Mouse (Mus musculus): ENCODE results near the gene Drosha. TPM values are rescaled to one million over a fixed set of nuclear protein-coding genes. Genes with fewer than 3 reads are reported as not detected.
"Not testable (repeated sequence)": the region's sequence is repeated elsewhere in the genome, so short reads cannot be mapped to it uniquely, and the experiment has no call there.

The Drosha gene
- polyA plus RNA-seq, 1 experiment = 8.8 TPM

DNA sequence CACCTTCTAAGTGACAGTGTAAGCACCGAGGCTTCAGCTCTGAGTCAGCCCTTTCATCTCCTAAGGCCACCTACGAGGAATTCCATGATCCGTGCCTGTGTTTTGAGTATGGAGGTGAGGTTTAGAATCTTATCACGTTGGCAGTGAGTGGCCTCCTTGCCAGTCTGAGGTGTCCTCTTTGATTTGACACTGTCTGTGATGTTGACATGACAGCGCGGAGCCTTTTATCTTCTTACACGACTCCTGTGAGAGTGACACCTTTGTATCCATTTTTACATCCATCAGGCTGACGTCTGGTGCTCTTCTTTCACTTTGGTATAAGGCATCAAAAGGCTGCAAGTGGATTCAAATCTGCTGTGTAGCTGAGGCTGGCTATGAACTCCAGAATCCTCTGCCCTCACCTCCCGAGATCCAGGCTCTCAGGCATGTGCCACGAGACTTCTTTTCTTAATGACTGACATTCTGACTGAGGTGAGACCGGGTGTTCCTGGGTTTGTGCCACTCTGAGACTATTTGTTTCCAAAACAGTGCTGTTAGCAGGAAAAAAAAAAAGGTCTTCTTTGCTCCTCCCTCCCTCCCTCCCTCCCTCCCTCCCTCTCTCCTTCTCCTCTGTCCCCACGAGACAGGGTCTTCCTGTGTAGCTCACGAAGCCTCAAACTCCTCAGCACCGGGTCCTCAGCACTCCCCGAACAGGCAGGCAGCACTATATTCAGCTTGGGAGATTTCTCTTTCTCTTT lies 24.0 kb upstream of the Drosha start:
- Histone ChIP-seq H3K4me1 (ENCODE audit: control insufficient read depth) (peaks cover 10% of the 10 kb centered on the region), H3K4me3 (replicated peaks) (peak overlapping the region; percentile 28), H3K27me3 (ENCODE audit: control insufficient read depth) (no peaks in the 10 kb centered on the region), H3K36me3 (ENCODE audit: control insufficient read depth) (peaks cover 6% of the 10 kb centered on the region), H3K9me3 (ENCODE audit: control insufficient read depth, low read length) (no peaks in the 10 kb centered on the region; the same call in 1 of the 2 replicates)
- no peak for TF ChIP-seq GATA1 (IDR thresholded peaks at IDR 0.05; ENCODE audit: low read length)
- no peak for TF ChIP-seq TAL1 (IDR thresholded peaks at IDR 0.05; ENCODE audit: low read length)

DNA sequence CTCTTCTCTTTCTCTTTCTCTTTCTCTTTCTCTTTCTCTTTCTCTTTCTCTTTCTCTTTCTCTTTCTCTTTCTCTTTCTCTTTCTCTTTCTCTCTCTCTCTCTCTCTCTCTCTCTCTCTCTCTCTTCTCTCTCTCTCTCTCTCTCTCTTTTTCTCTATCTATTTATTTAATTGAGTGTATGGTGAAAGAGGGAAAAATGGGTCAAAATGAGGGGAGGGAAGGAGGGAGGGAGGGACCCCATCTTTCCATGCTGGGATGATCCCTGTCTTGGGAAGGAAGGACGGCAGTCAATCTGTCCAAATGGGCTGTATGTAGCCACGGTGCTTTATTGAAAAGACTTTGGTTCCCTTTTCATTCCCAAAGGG lies 23.5 kb upstream of the Drosha start:
- H3K9me3 ChIP-seq (ENCODE audit: control insufficient read depth, low read length); H3K27me3 ChIP-seq (ENCODE audit: control insufficient read depth): not testable (repeated sequence)
- Histone ChIP-seq H3K36me3 (ENCODE audit: control insufficient read depth) (peaks cover 12% of the 10 kb centered on the region), H3K4me1 (ENCODE audit: control insufficient read depth) (peaks cover 15% of the 10 kb centered on the region), H3K4me3 (replicated peaks) (peak overlapping the region; percentile 28)

DNA sequence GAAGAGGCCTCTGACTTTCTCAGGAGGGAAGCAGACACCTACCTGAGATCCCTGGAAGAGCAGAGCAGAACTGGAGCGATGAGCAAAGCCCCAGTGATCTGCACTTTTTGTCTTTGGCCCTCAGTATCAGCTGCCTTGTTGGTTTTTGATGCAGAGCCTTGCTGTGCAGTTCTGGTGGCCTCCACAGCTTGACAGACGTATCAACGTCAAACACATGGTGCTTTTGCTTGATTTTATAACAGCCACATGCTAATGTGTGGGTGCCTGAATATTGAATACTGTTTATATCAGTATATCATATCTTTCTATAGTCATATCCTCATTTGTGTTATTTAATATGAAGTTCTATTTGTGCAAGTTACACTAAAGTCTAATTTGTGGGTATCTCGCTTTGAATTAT lies 19.5 kb upstream of the Drosha start:
- no peak overlapping the region for H3K4me3 ChIP-seq (replicated peaks)
- TF ChIP-seq GATA1 (IDR thresholded peaks at IDR 0.05; ENCODE audit: low read length) (no peak), TAL1 (IDR thresholded peaks at IDR 0.05; ENCODE audit: low read length) (no peak)
- peaks cover 51% of the 10 kb centered on the region for H3K36me3 ChIP-seq (ENCODE audit: control insufficient read depth)
- H3K9me3 ChIP-seq (ENCODE audit: control insufficient read depth, low read length) = no peaks in the 10 kb centered on the region; the same call in none of the 2 replicates
- H3K4me1 ChIP-seq (ENCODE audit: control insufficient read depth) = peaks cover 24% of the 10 kb centered on the region
- no peaks in the 10 kb centered on the region for H3K27me3 ChIP-seq (ENCODE audit: control insufficient read depth)

DNA sequence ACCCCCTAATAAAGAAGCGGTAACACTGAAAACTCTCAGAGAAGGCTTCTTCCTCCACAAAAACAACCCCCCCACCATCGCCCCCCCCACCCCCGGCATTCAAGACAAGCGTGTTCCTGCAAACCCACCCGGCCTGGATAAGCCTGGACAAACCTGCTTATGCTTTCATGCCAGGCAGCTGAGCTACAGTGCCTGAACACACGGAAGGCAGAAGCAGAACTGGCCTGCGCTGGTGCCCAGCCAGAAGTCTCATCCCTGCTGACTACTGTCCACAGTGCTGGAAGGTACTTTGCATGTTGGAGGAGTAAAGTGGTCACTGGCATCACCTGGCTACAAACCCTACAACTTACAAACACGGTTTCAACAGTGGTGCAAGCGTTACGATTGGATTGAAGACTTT lies 17.5 kb upstream of the Drosha start:
- peaks cover 24% of the 10 kb centered on the region for H3K4me1 ChIP-seq (ENCODE audit: control insufficient read depth)
- TF ChIP-seq GATA1 (IDR thresholded peaks at IDR 0.05; ENCODE audit: low read length) (no peak), TAL1 (IDR thresholded peaks at IDR 0.05; ENCODE audit: low read length) (no peak)
- no peak overlapping the region for H3K4me3 ChIP-seq (replicated peaks)
- H3K36me3 ChIP-seq (ENCODE audit: control insufficient read depth) = peaks cover 71% of the 10 kb centered on the region
- no peaks in the 10 kb centered on the region for H3K27me3 ChIP-seq (ENCODE audit: control insufficient read depth)
- no peaks in the 10 kb centered on the region; the same call in none of the 2 replicates for H3K9me3 ChIP-seq (ENCODE audit: control insufficient read depth, low read length)

DNA sequence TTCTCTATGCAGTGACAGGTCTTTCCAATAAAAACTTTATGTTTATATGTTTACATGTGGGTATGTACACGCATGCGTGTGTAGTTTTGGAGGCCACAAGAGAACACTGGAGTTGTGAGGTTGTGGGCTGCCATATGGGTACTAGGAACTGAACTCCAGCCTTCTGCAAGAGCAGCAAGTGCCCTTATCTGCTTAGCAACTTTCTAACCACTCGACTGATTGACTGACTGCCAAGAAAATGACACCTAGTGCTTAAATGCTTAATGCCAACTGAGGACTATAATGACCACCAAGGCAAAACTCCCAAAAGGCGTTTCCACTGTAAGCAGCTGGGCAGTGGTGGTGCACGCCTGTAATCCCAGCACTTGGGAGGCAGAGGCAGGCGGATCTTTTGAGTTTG lies 15.3 kb upstream of the Drosha start:
- no peak for TF ChIP-seq TAL1 (IDR thresholded peaks at IDR 0.05; ENCODE audit: low read length)
- no peak for TF ChIP-seq GATA1 (IDR thresholded peaks at IDR 0.05; ENCODE audit: low read length)
- Histone ChIP-seq H3K27me3 (ENCODE audit: control insufficient read depth) (no peaks in the 10 kb centered on the region), H3K36me3 (ENCODE audit: control insufficient read depth) (peaks cover 93% of the 10 kb centered on the region), H3K4me3 (replicated peaks) (no peak overlapping the region), H3K9me3 (ENCODE audit: control insufficient read depth, low read length) (peaks cover 7% of the 10 kb centered on the region), H3K4me1 (ENCODE audit: control insufficient read depth) (peaks cover 26% of the 10 kb centered on the region)

DNA sequence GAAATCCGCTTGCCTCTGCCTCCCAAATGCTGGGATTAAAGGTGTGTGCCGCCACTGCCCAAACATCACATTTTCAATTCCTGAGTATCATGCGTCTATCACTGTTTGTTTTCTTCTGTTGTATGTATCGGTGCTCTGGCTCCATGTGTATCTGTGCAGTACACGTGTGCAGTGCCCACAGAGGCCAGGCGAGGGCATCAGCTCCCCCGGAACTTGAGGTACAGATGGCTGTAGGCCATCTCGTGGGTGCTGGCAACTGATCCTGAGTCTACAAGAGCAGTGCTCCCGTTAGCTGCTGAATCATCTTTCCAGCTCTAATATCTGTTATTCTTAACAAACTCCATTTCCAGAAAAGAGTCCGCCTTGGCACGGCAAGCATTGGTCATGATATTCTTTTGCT lies 12.0 kb upstream of the Drosha start:
- TF ChIP-seq GATA1 (IDR thresholded peaks at IDR 0.05; ENCODE audit: low read length) (no peak), TAL1 (IDR thresholded peaks at IDR 0.05; ENCODE audit: low read length) (no peak)
- peaks cover 100% of the 10 kb centered on the region for H3K36me3 ChIP-seq (ENCODE audit: control insufficient read depth)
- H3K27me3 ChIP-seq (ENCODE audit: control insufficient read depth) = no peaks in the 10 kb centered on the region
- no peak overlapping the region for H3K4me3 ChIP-seq (replicated peaks)
- H3K9me3 ChIP-seq (ENCODE audit: control insufficient read depth, low read length) = peaks cover 7% of the 10 kb centered on the region
- peaks cover 4% of the 10 kb centered on the region for H3K4me1 ChIP-seq (ENCODE audit: control insufficient read depth)

DNA sequence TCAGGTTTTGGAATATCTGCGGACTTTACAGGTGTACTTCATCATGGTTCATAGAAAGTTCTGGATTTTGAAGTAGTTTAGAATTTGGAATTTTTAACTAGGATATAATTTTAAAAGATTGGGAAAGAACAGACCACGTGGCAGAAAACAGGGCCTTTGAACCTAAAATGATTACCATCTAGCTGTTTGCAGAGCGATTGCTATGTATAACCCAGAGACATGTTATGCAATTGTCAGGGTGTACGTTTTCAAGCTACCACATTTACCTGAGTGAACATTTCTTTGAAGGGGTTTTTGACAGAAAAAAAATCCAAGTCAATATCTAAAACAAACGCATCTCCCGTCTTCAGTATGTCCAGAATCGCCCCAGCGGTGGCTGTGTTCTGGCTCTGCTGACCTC lies 7.0 kb upstream of the Drosha start:
- no peak for TF ChIP-seq GATA1 (IDR thresholded peaks at IDR 0.05; ENCODE audit: low read length)
- TF ChIP-seq TAL1 (IDR thresholded peaks at IDR 0.05; ENCODE audit: low read length) = no peak
- peaks cover 24% of the 10 kb centered on the region for H3K4me1 ChIP-seq (ENCODE audit: control insufficient read depth)
- H3K27me3 ChIP-seq (ENCODE audit: control insufficient read depth) = no peaks in the 10 kb centered on the region
- no peak overlapping the region for H3K4me3 ChIP-seq (replicated peaks)
- peaks cover 98% of the 10 kb centered on the region for H3K36me3 ChIP-seq (ENCODE audit: control insufficient read depth)
- peaks cover 6% of the 10 kb centered on the region for H3K9me3 ChIP-seq (ENCODE audit: control insufficient read depth, low read length)

DNA sequence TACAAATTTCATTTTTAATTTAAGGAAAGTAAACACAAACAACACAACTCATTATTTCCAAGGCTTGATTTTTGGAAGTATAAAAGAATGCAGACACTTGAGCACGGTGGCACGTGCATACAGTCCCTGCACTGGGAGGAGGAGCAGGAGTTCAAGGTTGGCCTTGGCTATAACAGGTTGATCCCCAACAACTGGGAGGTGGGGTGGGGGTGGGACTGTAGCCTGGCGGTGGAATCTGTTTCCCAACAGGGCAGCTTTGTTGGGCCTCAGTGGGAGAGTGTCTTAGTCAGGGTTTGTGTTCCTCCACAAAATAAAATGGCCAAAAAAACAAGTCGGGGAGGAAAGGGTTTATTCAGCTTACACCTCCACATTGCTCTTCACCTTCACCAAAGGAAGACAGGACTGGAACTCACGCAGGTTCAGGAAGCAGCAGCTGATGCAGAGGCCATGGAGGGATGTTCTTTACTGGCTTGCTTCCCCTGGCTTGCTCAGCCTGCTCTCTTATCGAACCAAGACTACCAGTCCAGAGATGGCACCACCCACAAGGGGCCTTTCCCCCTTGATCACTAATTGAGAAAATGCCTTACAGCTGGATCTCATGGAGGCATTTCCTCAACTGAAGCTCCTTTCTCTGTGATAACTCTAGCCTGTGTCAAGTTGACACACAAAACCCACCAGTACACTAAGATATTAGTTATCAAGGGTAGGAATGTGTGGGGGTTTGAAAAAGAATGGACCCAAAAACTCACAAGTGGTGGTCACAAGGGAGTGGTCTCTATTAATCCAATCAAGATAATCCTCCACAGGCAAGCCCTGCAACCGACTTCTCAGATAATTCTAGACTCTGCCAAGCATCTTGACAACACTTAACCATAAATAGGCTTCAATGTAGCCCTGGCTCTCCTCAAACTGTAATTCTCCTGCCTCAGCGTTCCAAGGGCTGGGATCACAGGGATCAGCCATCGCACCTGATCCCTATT lies 1.9 kb upstream of the Drosha start:
- no peaks in the 10 kb centered on the region for H3K9me3 ChIP-seq (ENCODE audit: control insufficient read depth, low read length)
- peaks cover 63% of the 10 kb centered on the region for H3K4me1 ChIP-seq (ENCODE audit: control insufficient read depth)
- peak overlapping the region; percentile 74 for H3K4me3 ChIP-seq (replicated peaks)
- H3K36me3 ChIP-seq (ENCODE audit: control insufficient read depth) = peaks cover 66% of the 10 kb centered on the region
- no peaks in the 10 kb centered on the region for H3K27me3 ChIP-seq (ENCODE audit: control insufficient read depth)
- no peak for TF ChIP-seq TAL1 (IDR thresholded peaks at IDR 0.05; ENCODE audit: low read length)
- TF ChIP-seq GATA1 (IDR thresholded peaks at IDR 0.05; ENCODE audit: low read length) = no peak

DNA sequence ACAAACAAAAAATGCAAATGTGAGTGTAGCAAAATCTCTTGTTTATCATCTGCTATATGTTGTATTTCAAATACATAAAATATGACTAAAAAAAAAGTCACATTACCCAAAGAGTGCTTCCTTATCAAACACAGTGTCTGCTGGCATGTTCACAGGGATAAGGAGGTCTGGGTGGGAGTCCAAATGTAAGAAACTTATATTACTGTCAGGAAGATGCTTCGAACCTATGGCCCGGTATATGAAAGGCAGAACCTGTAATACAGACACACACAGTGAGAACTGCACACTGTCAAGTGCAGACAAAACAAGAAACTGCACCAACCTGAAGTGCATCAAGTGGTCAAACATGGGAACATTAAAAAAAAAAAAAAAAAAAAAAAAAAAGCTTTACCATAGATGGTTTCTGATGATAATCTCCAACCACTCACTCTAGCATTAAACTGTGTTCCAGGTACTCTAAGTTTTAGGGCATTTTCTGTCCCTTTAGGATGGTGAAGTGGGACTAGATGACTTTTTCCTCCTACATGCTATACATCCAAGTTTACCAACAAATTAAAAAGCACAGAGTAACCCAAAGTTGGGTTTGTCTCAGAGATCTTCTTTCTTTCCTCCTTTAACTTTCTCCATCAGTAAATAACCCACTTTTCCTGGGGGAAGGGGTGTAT lies 1.0 kb upstream of the Drosha start:
- Histone ChIP-seq H3K27me3 (ENCODE audit: control insufficient read depth) (no peaks in the 10 kb centered on the region), H3K4me3 (replicated peaks) (peak overlapping the region; percentile 74), H3K4me1 (ENCODE audit: control insufficient read depth) (peaks cover 67% of the 10 kb centered on the region), H3K9me3 (ENCODE audit: control insufficient read depth, low read length) (no peaks in the 10 kb centered on the region), H3K36me3 (ENCODE audit: control insufficient read depth) (peaks cover 66% of the 10 kb centered on the region)
- TF ChIP-seq TAL1 (IDR thresholded peaks at IDR 0.05; ENCODE audit: low read length) (no peak; the same call in 2 of the 3 replicates), GATA1 (IDR thresholded peaks at IDR 0.05; ENCODE audit: low read length) (no peak)

All from erythroblast, embryonic 14.5 days (primary cell).